Mouse (Mus musculus) right cerebral cortex, adult 18-20 months (tissue): ENCODE data around the gene Orm3.
A peak's percentile ranks its signal among the peaks of the same experiment; 100 is the strongest.

Experiments used
- DNase-seq: peaks from one replicate; pipeline ENCODE4 v3.0.0; 2022; ENCODE audit warnings: mixed read lengths

Gene Orm3

GRCm38 (mm10) chr4:63403040-63403959 lies 47.3 kb downstream of the Orm3 start, which contains the start of gene Akna:
Gene Akna, minus strand, starts transcription at chr4:63403354.
- DNase-seq = peak; percentile 67

DNA sequence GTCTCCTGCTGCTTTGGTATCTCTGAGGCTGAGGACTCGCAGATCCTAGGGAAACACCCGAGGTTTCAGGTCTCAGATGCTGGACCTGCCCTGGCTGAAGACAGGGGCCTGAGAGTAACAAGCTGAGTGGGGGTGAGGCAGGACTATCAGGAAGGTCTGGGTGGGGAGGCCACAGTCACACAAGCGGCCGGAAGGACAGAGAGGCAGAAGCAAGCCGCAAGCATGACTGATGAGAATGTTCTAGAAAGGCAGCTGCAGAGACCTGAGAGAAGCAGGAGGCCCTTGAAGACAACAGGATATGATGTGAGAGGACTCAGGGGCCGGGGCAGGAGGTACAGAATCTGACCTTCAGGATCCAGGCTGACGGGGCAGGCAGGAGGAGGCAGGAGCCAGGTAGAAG lies 48.2 kb downstream of the Orm3 start:
- DNase-seq = no peak

GRCm38 (mm10) chr4:63405051-63405450 lies 49.1 kb downstream of the Orm3 start:
- DNase-seq = no peak

GRCm38 (mm10) chr4:63405683-63406082 lies 49.7 kb downstream of the Orm3 start:
- no peak for DNase-seq

- no peak for DNase-seq
These were observed 52.3 kb downstream of the Orm3 start for GRCm38 (mm10) chr4:63408247-63408646.

DNA sequence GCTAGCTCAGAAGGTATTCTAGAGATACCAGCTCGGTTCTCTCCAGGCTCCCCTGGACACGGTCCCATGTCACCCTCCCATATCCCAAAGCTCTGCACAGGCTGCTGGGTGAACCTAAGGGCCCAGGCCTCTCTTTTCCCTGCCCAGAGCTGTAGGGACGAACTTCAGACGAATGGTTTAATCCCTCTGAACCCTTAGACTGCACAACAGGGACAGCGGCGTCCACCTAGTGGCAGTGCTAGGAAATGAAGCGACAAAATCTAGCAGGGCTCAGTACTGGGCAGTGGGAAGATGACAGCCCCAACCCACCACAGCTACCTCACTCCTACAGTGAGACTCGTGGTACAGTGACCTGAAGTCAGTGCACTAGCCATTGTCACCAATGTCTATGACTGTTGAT lies 52.7 kb downstream of the Orm3 start:
- DNase-seq = peak; percentile 30
